Mouse (Mus musculus) cortical plate, adult 2 months (tissue): Measurements from ENCODE around the gene Uhrf1.

ENCODE experiments used
- CTCF ChIP-seq: fragments of 200-500 bp; IDR thresholded peaks from 2 replicates; pipeline ENCODE4 v1.5.1; 2011; ENCODE audit warnings: mild to moderate bottlenecking, control low read depth, low read length; ENCODE audit not compliant: insufficient read depth; ENCODE audit errors: extremely low read depth
- POLR2A ChIP-seq: fragments of 200-500 bp; IDR thresholded peaks from 2 replicates; pipeline ENCODE4 v1.6.1; 2011; ENCODE audit warnings: mild to moderate bottlenecking, low read length, control low read depth; ENCODE audit not compliant: insufficient read depth; ENCODE audit errors: extremely low read depth

- TF ChIP-seq CTCF (no peak), POLR2A (no peak)
Measured at GRCm38 (mm10) chr17:56281193-56281592, 21.9 kb upstream of the Uhrf1 start.
